Mouse (Mus musculus): ENCODE results near the gene Mpp6.
A peak's percentile ranks its signal among the peaks of the same experiment; 100 is the strongest.

Gene Mpp6

DNA sequence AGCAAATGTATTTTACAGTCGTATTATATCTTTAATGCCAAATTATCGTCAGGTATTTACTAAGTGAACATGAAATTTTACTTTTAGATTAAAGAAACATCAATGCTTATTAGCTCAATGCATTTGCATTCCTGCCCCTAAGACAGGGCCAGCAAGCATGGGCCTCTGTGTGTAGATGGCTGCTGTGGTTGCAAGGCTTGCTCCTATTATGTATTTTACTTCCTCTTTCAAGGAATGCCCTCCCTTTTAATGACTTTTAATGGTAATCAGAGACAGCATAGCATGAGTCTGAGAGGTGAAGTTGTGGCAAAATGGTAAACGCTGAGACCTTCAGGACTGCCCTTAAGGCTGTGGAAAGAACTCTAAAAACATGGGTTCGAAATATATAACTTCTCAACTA lies 12.8 kb downstream of the Mpp6 start:
- no peak for TF ChIP-seq GATA4 (IDR thresholded peaks at IDR 0.05; ENCODE audit: insufficient replicate concordance, low read length)

DNA sequence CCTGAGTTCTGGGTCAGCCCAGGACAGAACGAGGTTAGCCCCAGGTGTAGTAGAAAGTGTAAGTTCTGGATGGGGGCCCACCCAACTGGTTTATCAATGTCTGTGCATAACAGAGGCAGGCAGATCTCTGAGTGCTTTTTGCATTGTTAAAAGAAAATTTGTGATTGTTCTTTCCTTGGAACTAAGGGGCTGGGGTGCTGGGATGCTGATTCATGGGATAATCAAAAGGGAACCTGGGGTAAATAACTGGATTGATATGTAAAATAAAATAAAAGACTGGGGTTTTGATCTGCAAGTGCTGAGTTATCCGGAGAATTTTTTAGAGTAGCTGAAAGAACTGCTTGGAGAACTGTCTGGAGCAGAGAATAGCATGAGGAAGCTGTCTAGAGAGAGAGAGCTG lies 14.2 kb downstream of the Mpp6 start:
- TF ChIP-seq GATA4 (IDR thresholded peaks at IDR 0.05; ENCODE audit: insufficient replicate concordance, low read length): no peak

DNA sequence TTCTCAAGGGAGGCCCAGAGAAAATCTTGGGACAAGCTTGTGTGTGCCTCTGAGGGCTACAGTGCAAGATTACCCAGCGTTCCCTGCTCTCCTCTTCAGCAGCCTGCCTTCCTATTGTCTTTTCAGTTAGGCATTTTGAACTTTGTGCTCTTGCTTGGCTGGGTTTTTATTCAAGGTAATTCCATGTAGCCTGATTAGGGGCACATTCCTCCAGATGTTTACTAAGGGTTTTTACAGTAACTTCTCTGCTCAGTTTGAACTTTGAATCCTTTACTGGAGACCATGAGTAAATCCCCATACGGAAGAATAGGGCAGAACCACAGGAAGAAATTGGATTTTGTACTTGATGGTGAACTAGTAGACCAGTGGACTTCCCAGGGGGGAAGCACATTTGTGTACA lies 16.3 kb downstream of the Mpp6 start:
- no peak for TF ChIP-seq GATA4 (IDR thresholded peaks at IDR 0.05; ENCODE audit: insufficient replicate concordance, low read length)

GRCm38 (mm10) chr6:50127536-50127935 lies 17.5 kb downstream of the Mpp6 start:
- TF ChIP-seq GATA4 (IDR thresholded peaks at IDR 0.05; ENCODE audit: insufficient replicate concordance, low read length): no peak

DNA sequence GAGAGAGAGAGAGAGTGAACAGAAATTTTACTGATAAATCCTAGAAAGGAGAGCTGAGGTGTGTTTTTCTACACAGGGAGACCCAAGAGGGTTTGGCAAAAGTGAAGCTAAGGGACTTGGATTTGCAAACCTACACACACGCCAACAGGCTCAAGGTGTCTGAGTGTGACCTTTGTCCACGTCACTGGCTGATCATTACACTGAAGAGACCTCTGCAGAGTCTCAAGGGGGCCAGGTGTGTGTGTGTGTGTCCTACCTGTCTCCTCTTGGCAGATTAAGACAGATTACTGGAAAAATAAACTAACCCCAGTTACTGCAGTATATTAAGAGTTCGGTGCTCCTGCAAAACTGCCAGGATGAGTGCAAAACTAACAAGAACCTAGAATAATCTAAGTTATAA lies 27.6 kb downstream of the Mpp6 start:
- TF ChIP-seq GATA4 (IDR thresholded peaks at IDR 0.05; ENCODE audit: insufficient replicate concordance, low read length): no peak

DNA sequence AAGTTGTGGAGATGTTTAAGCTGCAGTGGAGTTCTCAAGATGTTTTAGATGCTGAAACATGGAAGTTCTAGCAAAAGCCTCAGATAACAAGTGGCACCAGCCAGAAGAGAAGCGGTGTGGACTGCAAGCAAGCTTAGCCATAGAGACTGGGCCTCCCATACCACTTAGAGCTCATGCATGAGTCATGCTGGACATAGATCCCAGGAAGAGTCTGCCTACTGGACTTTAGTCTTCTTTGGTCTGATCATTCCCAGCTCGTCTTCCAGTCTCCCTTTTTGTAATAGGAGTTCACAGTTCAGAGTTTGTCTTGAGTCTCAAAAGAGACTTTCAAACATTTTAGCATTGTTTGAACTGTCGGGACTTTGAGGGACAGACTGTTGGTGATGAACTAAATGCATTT lies 29.5 kb downstream of the Mpp6 start:
- no peak for TF ChIP-seq GATA4 (IDR thresholded peaks at IDR 0.05; ENCODE audit: insufficient replicate concordance, low read length)

- no peak for TF ChIP-seq GATA4 (IDR thresholded peaks at IDR 0.05; ENCODE audit: insufficient replicate concordance, low read length)
Observed at GRCm38 (mm10) chr6:50146158-50146557, 36.1 kb downstream of the Mpp6 start.

GRCm38 (mm10) chr6:50149378-50149777 lies 39.3 kb downstream of the Mpp6 start:
- no peak for TF ChIP-seq GATA4 (IDR thresholded peaks at IDR 0.05; ENCODE audit: insufficient replicate concordance, low read length)

DNA sequence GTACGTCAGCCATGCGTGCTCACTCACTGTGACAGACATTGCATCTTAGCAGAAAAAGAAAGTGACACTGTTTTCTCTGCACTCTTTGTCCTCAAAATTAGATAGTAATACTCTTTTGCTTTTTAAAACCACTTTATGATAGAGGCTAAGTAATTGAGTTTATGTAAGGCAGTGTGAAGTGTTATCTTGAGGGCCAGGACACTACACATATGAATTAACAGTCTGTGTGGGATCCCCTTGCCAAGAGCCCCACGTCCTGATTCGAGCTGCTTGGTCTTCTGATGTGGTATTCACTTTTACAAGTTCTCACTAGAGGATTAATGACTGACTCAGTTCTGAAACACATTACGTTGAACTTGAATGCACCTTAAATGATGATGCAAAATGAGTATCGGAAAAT lies 49.8 kb downstream of the Mpp6 start:
- no peak for TF ChIP-seq GATA4 (IDR thresholded peaks at IDR 0.05; ENCODE audit: insufficient replicate concordance, low read length)

GRCm38 (mm10) chr6:50163013-50163412 lies 53.0 kb downstream of the Mpp6 start:
- TF ChIP-seq GATA4 (IDR thresholded peaks at IDR 0.05; ENCODE audit: insufficient replicate concordance, low read length): no peak

GRCm38 (mm10) chr6:50168821-50169220 lies 58.8 kb downstream of the Mpp6 start:
- TF ChIP-seq GATA4 (IDR thresholded peaks at IDR 0.05; ENCODE audit: insufficient replicate concordance, low read length): no peak

DNA sequence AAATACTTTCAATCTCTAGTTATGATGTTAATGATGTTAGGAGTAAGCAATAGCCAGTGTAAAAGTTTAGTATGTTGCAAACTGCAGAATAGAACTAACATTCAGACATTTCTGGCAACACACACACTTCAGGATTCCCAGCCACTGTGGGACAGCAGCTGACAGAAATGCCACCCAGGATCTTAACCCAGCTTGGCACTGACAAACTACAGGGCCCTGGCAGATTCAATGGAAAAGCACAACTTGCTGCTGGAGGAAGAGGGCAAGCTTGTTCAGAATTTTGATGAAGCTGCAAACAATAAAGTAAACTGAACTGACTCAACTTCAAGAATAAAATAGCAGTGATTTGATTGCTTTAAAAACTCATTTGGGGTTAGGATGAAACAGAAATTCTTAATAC lies 59.7 kb downstream of the Mpp6 start:
- no peak for TF ChIP-seq GATA4 (IDR thresholded peaks at IDR 0.05; ENCODE audit: insufficient replicate concordance, low read length)

DNA sequence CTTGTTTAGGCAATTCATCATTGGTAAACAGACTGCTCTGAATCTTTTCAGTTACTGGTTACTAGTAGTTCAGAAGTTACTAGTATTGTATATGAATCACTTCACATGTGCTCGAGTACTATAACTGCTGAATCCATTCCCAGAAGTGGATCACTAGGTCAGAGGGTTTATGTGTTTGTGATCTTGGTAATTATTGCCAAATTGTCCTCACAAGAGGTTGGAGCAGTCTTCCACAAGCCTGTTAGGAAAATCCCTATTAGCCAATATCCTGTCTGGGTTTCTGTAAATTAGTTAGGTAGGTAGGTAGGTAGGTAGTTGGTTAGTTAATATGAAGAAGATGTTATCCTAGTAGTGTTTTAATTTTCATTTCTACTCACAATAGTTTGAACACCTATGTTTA lies 65.7 kb downstream of the Mpp6 start:
- no peak for TF ChIP-seq GATA4 (IDR thresholded peaks at IDR 0.05; ENCODE audit: insufficient replicate concordance, low read length)

- no peak for TF ChIP-seq GATA4 (IDR thresholded peaks at IDR 0.05; ENCODE audit: insufficient replicate concordance, low read length)
Observed at GRCm38 (mm10) chr6:50180189-50180588, 70.1 kb downstream of the Mpp6 start.

- no peak for TF ChIP-seq GATA4 (IDR thresholded peaks at IDR 0.05; ENCODE audit: insufficient replicate concordance, low read length)
Observed at GRCm38 (mm10) chr6:50187955-50188354, 77.9 kb downstream of the Mpp6 start.

DNA sequence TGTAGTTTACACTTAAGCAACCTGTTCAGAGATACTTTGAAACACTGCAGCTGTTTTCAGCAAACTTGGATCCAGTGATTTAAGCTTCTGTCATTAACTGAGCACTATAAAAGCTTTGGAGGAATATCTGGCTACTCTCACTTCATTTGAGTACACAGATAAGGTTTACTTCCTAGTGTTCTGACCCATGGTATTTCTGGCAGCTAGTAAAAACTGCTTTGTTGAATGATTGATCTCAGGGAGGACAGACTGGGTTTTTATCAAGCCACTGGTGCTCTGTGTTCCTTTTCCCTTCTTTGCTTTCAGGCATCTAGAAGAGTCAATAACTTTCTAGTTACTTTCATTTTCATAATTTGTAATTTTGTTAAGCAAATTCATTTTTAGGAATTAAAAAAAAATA lies 79.3 kb downstream of the Mpp6 start:
- TF ChIP-seq GATA4 (IDR thresholded peaks at IDR 0.05; ENCODE audit: insufficient replicate concordance, low read length): 0 out of 2 replicates have a peak, but pooled peaks have one; percentile 19

DNA sequence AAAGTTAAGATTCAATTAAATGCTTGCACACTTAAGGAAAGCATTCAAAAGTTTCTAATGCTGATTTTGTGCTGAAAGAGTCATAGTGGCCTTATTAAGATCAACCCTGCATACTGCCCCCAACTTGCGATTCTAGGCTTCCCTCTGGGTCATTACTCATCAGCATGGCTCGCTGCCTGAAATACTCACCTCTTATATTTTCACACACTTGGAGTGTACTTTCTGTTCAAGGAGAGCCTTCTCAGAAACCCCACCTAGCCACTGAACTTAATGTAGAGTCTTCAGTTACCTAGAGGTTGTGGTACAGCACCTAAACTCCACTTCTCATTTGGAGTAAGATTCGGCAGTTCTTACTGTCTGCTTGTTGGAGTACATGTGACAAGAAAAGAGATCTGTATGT lies 81.6 kb downstream of the Mpp6 start:
- no peak for TF ChIP-seq GATA4 (IDR thresholded peaks at IDR 0.05; ENCODE audit: insufficient replicate concordance, low read length)

DNA sequence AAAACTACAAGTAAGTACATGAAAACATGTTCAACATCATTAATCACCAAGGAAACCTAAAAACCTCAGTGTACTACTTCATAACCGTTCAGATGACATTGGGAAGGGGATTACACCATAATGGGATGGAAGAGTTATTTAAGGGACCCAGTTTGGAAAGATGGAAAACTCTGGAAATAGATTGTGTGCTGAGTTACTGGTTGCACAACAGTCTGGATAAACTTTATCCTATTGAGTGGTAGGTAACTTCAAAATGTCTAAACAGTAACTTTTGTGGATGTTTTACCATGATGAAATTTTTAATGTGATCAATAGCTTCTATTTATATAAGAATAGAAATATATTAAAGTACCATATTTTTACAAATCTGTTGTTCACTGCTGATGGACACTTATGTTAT lies 82.1 kb downstream of the Mpp6 start:
- no peak for TF ChIP-seq GATA4 (IDR thresholded peaks at IDR 0.05; ENCODE audit: insufficient replicate concordance, low read length)

Measured in liver, adult (tissue).